Mouse (Mus musculus) cerebellum, adult 2 months (tissue): ENCODE data around the gene Cttn. TPM values are rescaled to one million over a fixed set of nuclear protein-coding genes. Genes with fewer than 3 reads are reported as not detected.
A peak's percentile ranks its signal among the peaks of the same experiment; 100 is the strongest.

Experiments
- DNase-seq, 2 experiments: peaks; one replicate each; pipeline ENCODE4 v3.0.0; 2021
- H3K27ac ChIP-seq: fragments of 200-500 bp; 2 replicates; pipeline ENCODE4 v1.5.1; 2012; ENCODE audit warnings: low read length, control low read depth, inconsistent platforms; ENCODE audit not compliant: insufficient read depth
- H3K27me3 ChIP-seq: fragments of 200-500 bp; 2 replicates; pipeline ENCODE4 v1.6.1; 2012; ENCODE audit warnings: inconsistent platforms, mild to moderate bottlenecking, low read length, moderate library complexity; ENCODE audit not compliant: control insufficient read depth, insufficient read depth
- H3K4me1 ChIP-seq: fragments of 200-500 bp; 2 replicates; pipeline ENCODE4 v1.6.1; 2011; ENCODE audit warnings: low read length; ENCODE audit not compliant: control insufficient read depth, insufficient read depth
- H3K4me3 ChIP-seq: fragments of 200-500 bp; replicated peaks from 2 replicates; pipeline ENCODE3; 2011; ENCODE audit warnings: mild to moderate bottlenecking, low read depth, low read length, control low read depth; ENCODE audit not compliant: insufficient read depth
- CTCF ChIP-seq: fragments of 200-500 bp; IDR thresholded peaks from 2 replicates; pipeline ENCODE4 v1.5.1; 2011; ENCODE audit warnings: low read depth, mild to moderate bottlenecking, control low read depth, low read length, moderate library complexity, borderline replicate concordance; ENCODE audit not compliant: insufficient read depth
- POLR2A ChIP-seq: fragments of 200-500 bp; IDR thresholded peaks from 2 replicates; pipeline ENCODE4 v1.6.1; 2011; ENCODE audit warnings: low read length, control low read depth, borderline replicate concordance; ENCODE audit not compliant: insufficient read depth
- WGBS: fragments of 180-500 bp; shearing (Covaris S2); methylation state at CpG from one replicate; pipeline ENCODE4 v1.1.7; 2018; 5-methylcytosine and 5-hydroxymethylcytosine counted together
- polyA plus RNA-seq: library from polyadenylated mRNA; depleted of rRNA; stranded (reverse); fragments of >200 nt; gene quantifications from 2 replicates; pipeline ENCODE4 v1.2.3, GENCODE M21; 2012

Gene Cttn
- polyA plus RNA-seq, 1 experiment = 131 TPM

DNA sequence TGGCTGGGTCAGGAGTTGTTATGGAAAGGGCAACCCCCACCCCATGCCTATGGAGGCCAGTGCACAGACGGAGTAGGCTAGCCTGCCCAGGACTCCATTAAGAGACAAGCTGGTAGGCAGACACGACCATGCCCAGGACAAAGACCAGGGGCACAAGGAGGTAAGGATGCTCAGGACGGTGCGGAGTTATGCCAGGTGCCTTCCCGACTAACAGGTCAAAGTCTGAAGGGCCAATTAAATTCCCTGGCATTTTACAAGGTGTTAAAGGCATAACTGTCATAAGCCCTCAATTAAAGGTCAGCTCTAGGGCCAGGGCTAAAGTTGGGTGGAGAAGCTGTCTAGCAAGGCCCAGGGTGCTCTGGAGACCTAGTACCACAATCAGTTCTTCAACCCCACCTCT lies 2.1 kb downstream of the Cttn start:
- no peaks in the 10 kb centered on the region for H3K27me3 ChIP-seq
- H3K4me3 ChIP-seq = no peak overlapping the region
- no peak for TF ChIP-seq POLR2A
- TF ChIP-seq CTCF = no peak
- H3K4me1 ChIP-seq = peaks cover 13% of the 10 kb centered on the region; the same call in 1 of the 2 replicates
- DNase-seq = no peak
- 85% methylated on average over 5 of the region's 5 CpGs for WGBS
- H3K27ac ChIP-seq = no peak overlapping the region

DNA sequence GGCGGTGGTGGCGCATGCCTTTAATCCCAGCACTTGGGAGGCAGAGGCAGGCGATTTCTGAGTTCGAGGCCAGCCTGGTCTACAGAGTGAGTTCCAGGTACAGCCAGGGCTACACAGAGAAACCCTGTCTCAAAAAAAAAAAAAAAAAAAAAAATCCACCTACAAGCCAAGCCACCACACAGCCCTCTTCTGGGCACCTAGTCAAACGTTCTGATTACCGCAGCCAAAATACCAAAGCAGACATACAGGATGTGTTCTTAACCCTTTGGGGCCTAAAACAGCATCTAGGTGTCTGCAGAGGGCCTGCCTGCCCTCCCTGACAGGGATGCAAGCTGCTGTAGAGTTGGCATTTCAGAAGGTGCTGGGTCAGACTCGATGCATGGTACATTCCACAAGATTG lies 8.2 kb downstream of the Cttn start:
- WGBS = 66% methylated on average over 7 of the region's 7 CpGs
- Histone ChIP-seq H3K27ac (no peak overlapping the region), H3K4me1 (peaks cover 7% of the 10 kb centered on the region; the same call in 1 of the 2 replicates)

GRCm38 (mm10) chr7:144461246-144461902 lies 9.4 kb downstream of the Cttn start:
- Histone ChIP-seq H3K4me3 (no peak overlapping the region), H3K4me1 (peaks cover 9% of the 10 kb centered on the region; the same call in 1 of the 2 replicates), H3K27ac (no peak overlapping the region), H3K27me3 (no peaks in the 10 kb centered on the region)
- TF ChIP-seq POLR2A = no peak
- no peak for TF ChIP-seq CTCF
- WGBS = 94% methylated on average over 6 of the region's 6 CpGs
- DNase-seq = no peak

More for the DNA sequence above, 8.2 kb downstream of the Cttn start:
- DNase-seq = no peak
- TF ChIP-seq CTCF (no peak), POLR2A (no peak)
- no peak overlapping the region for H3K4me3 ChIP-seq
- no peaks in the 10 kb centered on the region for H3K27me3 ChIP-seq

DNA sequence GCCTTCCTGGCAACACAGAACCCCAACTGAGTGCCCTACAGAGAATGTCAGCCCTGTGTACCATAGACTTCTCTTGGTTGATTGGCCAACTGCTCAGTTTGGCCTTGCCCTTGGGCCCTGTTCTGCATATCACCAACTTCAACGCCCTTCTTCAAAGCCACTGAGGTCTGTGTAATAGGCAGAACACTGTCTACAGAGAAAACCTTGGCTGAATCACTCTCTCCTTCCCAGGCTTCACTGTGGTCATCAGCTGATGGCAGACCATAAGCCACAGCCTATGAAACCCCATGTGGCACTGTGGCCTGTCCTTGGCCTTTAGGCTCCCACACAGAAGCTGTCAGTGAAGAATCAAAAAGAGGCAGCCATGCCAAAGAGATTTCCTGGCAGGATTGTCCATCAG lies 11.9 kb downstream of the Cttn start:
- no peak for DNase-seq
- WGBS = 77% methylated on average over 1 of the region's 1 CpGs
- no peaks in the 10 kb centered on the region for H3K27me3 ChIP-seq
- peaks cover 9% of the 10 kb centered on the region; the same call in 1 of the 2 replicates for H3K4me1 ChIP-seq
- no peak overlapping the region for H3K27ac ChIP-seq
- H3K4me3 ChIP-seq = no peak overlapping the region
- TF ChIP-seq CTCF (no peak), POLR2A (no peak)

DNA sequence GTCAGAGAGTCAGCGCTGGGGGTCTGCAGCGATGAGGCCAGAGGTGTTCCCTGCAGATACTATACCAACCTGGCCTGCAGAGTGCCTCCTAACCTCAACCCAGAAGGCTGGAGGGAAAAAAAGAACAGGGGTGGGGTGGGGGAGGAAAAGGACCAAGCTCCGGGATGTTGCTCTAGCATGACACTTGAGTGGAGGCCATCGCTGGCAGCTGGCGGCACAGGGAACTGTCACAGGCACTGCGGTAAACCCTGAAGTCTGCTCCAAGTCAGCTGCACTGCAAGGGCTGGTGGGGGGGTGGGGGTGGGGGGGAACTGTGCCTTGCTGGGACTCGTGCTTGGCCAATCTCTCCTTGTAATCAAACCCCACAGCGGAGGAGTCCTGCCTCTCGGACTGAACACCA lies 20.1 kb downstream of the Cttn start:
- Histone ChIP-seq H3K27me3 (no peaks in the 10 kb centered on the region), H3K4me3 (no peak overlapping the region), H3K4me1 (peaks cover 9% of the 10 kb centered on the region), H3K27ac (no peak overlapping the region)
- TF ChIP-seq POLR2A (no peak), CTCF (no peak)
- DNase-seq = no peak
- WGBS = 62% methylated on average over 9 of the region's 9 CpGs

DNA sequence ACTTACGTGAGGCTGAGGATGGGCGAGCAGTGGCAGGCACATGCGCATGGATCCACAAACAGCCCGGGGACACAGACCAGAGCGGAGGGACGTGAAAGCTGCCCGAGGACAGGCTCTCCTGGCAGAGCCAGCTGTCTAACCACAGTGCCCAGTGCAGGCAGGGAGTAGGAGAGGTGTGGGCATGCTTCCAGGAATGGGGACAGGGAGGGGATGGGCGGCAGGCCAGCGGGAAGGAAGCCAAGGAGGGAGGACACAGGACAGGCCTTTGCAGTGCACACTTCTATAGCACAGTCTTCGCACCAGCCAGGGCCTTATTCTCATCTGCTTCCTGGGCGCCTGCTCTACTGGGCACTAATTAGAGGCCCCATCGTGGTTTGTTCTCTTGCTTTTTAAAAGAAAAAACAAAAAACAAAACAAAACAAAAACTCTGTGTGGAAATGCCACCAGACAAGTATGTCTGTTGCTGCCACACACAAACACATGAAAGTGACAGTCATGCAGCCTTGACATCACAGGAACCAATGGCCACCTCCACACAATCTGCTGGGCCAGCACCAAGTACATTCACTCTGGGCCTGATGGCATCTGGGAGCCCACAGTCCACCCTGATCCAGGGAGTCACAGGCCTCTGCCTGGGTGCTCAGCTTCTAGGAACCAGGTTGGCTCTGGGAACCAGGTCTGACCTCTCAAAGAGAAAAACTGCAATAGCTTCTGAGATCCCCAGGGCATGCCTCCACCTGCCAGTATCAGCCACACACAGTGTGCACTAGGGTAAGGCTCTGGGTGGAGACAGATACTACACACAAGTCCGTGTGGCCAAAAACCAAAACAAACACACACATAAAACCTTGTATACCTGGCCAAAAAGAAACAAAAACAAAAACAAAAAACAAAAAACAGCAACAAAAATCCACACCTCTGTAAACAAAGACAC lies 20.9 kb downstream of the Cttn start:
- Histone ChIP-seq H3K4me1 (peaks cover 9% of the 10 kb centered on the region), H3K27ac (no peak overlapping the region), H3K27me3 (no peaks in the 10 kb centered on the region), H3K4me3 (no peak overlapping the region)
- peak; percentile 82 to 83 for DNase-seq
- 30% methylated on average over 13 of the region's 13 CpGs for WGBS
- TF ChIP-seq CTCF = no peak
- TF ChIP-seq POLR2A = no peak

DNA sequence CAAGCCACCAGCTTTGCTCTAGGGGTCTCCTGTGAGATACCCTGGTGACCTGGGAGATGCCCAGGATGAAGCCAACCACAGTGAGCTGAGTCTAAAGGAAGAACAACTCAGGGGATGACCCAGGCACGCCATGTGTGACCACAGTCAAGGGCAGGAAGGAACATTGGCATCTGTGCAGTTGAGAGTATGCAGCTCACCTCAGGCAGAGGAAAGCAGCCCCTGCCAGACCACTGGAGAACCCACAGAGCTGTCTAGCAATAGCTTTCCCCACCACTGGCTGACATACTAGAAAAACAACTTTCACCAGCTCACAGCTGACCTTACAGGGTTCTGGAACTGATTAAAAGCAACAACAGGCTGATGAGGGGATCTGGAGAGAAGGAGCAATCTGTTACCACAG lies 22.6 kb downstream of the Cttn start:
- WGBS = 94% methylated on average over 1 of the region's 1 CpGs
- no peak overlapping the region for H3K27ac ChIP-seq
- H3K4me3 ChIP-seq = no peak overlapping the region
- no peaks in the 10 kb centered on the region for H3K27me3 ChIP-seq
- no peak for DNase-seq
- TF ChIP-seq POLR2A (no peak), CTCF (no peak)
- H3K4me1 ChIP-seq = peaks cover 9% of the 10 kb centered on the region
